Mouse (Mus musculus) G1E-ER4 (cell line): ENCODE results near the gene Dpysl4. TPM values are rescaled to one million over a fixed set of nuclear protein-coding genes. Genes with fewer than 3 reads are reported as not detected.

ENCODE experiments used
- GATA1 ChIP-seq: IDR thresholded peaks from one replicate; pipeline ENCODE4 v1.8.0; 2012; ENCODE audit warnings: low read length, inconsistent platforms
- polyA plus RNA-seq: library from polyadenylated mRNA; stranded (reverse); fragments of >175 nt; gene quantifications from 2 replicates; pipeline ENCODE4 v1.2.3, GENCODE M21; 2012

Dpysl4 gene
- not detected in 2 replicates for polyA plus RNA-seq

- TF ChIP-seq GATA1, result no peak
Observed at GRCm38 (mm10) chr7:139085629-139086194, at the start of gene Dpysl4. Dpysl4 (plus strand) TSS chr7:139086001.

GRCm38 (mm10) chr7:139063406-139063805 lies 22.4 kb upstream of the Dpysl4 start:
- TF ChIP-seq GATA1, result no peak

GRCm38 (mm10) chr7:139068182-139068623 lies 17.6 kb upstream of the Dpysl4 start:
- no peak for TF ChIP-seq GATA1

GRCm38 (mm10) chr7:139074189-139074588 lies 11.6 kb upstream of the Dpysl4 start:
- no peak for TF ChIP-seq GATA1

- TF ChIP-seq GATA1, result no peak
Observed at GRCm38 (mm10) chr7:139075054-139075794, 10.6 kb upstream of the Dpysl4 start.

- no peak for TF ChIP-seq GATA1
Observed at GRCm38 (mm10) chr7:139077283-139077682, 8.5 kb upstream of the Dpysl4 start.

GRCm38 (mm10) chr7:139078181-139078580 lies 7.6 kb upstream of the Dpysl4 start:
- TF ChIP-seq GATA1, result no peak

GRCm38 (mm10) chr7:139079141-139079540 lies 6.7 kb upstream of the Dpysl4 start:
- no peak for TF ChIP-seq GATA1

- no peak for TF ChIP-seq GATA1
Observed at GRCm38 (mm10) chr7:139080714-139081113, 5.1 kb upstream of the Dpysl4 start.

GRCm38 (mm10) chr7:139081158-139081557 lies 4.6 kb upstream of the Dpysl4 start:
- TF ChIP-seq GATA1, result no peak

- no peak for TF ChIP-seq GATA1
Observed at GRCm38 (mm10) chr7:139082281-139082680, 3.5 kb upstream of the Dpysl4 start.

- TF ChIP-seq GATA1, result no peak
Observed at GRCm38 (mm10) chr7:139084316-139084715, 1.5 kb upstream of the Dpysl4 start.

GRCm38 (mm10) chr7:139086195-139087158 lies 676 bp downstream of the Dpysl4 start:
- no peak for TF ChIP-seq GATA1

GRCm38 (mm10) chr7:139087801-139088200 lies 2.0 kb downstream of the Dpysl4 start:
- TF ChIP-seq GATA1, result no peak

GRCm38 (mm10) chr7:139089892-139090874 lies 4.4 kb downstream of the Dpysl4 start:
- TF ChIP-seq GATA1, result no peak
